Mouse (Mus musculus) forebrain, postnatal 0 days (tissue): ENCODE data around the gene Ric8b. TPM values are rescaled to one million over a fixed set of nuclear protein-coding genes. Genes with fewer than 3 reads are reported as not detected.

Experiments used
- ATAC-seq: fragments of 200-750 bp; cut with Nextera tagmentation; 2 replicates; pipeline ENCODE4 v1.8.0; 2017; ENCODE audit warnings: mild to moderate bottlenecking, moderate library complexity
- DNase-seq: peaks from one replicate; pipeline ENCODE4 v3.0.0-alpha.2; 2015
- H3K27ac ChIP-seq: fragments of 300-500 bp; sonication (generic); 2 replicates; pipeline ENCODE4 v1.5.1; 2014; ENCODE audit warnings: low read depth, mild to moderate bottlenecking, antibody characterized with exemption, low read length, moderate library complexity, mixed read lengths
- H3K27me3 ChIP-seq: fragments of 300-500 bp; sonication (generic); 2 replicates; pipeline ENCODE4 v1.6.1; 2014; ENCODE audit warnings: mild to moderate bottlenecking, low read length, mixed read lengths; ENCODE audit not compliant: insufficient read depth
- H3K36me3 ChIP-seq: fragments of 300-500 bp; sonication (generic); 2 replicates; pipeline ENCODE4 v1.6.1; 2014; ENCODE audit warnings: mild to moderate bottlenecking, moderate library complexity; ENCODE audit not compliant: insufficient read depth
- H3K4me1 ChIP-seq: fragments of 300-500 bp; sonication (generic); 2 replicates; pipeline ENCODE4 v1.6.1; 2014; ENCODE audit warnings: antibody characterized with exemption; ENCODE audit not compliant: insufficient read depth
- H3K4me2 ChIP-seq: fragments of 300-500 bp; sonication (generic); 2 replicates; pipeline ENCODE4 v1.6.1; 2014; ENCODE audit warnings: low read depth, mild to moderate bottlenecking, moderate library complexity
- H3K4me3 ChIP-seq: fragments of 300-500 bp; sonication (generic); 2 replicates; pipeline ENCODE4 v1.5.1; 2014; ENCODE audit warnings: low read depth, low read length, mixed read lengths
- H3K9ac ChIP-seq: fragments of 300-500 bp; sonication (generic); 2 replicates; pipeline ENCODE4 v1.6.1; 2014; ENCODE audit warnings: mild to moderate bottlenecking
- H3K9me3 ChIP-seq: fragments of 300-500 bp; sonication (generic); 2 replicates; pipeline ENCODE4 v1.6.1; 2016; ENCODE audit warnings: low read length
- CTCF ChIP-seq: sonication (generic); IDR thresholded peaks from 2 replicates; pipeline ENCODE4 v1.5.1; 2016; ENCODE audit warnings: antibody characterized with exemption, control low read depth, low read depth
- WGBS: fragments of 180-500 bp; shearing (Covaris S2); extraction: QIAGEN DNeasy Blood & Tissue Kit; methylation state at CpG from one replicate; pipeline ENCODE4 v1.1.7; 2014; 5-methylcytosine and 5-hydroxymethylcytosine counted together
- polyA plus RNA-seq: library from polyadenylated mRNA; unstranded; fragments of >200 nt; fragmentation: Nextera tagmentation; extraction: Ambion mirVana; gene quantifications from 2 replicates; pipeline ENCODE4 v1.2.1, GENCODE M21; 2015
- total RNA-seq: library from RNA; depleted of rRNA; stranded (reverse); fragments of >200 nt; gene quantifications from 2 replicates; pipeline ENCODE4 v1.2.3, GENCODE M21; 2014

The Ric8b gene
- total and polyA plus RNA-seq, 2 experiments from 2014 or later, result 31.5 to 63.8 TPM

DNA sequence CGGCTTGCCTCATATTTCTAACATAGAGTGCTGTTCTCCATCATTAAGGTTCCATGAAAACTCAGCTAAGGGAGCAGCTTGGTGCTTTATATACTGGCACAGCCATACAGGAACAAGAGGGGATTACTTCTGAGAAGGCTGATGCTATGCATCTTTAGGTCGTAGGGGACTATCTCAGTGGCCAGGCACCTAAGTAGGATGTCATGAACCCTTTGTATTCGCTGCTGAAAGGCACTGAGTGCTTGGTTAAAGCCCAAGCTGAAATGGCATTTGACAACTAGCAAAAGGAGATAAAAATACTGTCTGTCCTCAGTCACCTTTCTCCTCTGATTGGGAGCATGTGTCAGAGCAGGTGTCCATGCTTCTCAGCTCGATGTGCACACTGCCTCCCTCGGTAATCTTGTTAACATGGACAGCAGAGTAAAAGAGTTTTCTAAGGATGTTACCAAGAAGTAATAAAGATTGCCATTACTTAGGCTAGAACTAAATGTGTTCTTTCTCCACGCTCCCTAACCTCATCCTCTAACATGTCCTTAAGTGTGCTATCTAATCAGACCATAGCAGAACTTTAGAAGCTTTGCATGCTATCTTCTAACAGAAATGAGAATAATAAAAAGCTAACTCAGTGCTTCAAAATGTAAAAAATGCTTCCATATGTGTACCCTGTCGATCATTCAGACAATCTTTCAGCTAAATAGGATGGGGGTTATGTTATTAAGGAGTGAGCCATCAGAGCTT lies 89.3 kb downstream of the Ric8b start:
- WGBS, result 80% methylated on average over 7 of the region's 7 CpGs
- no peak for DNase-seq
- no peak overlapping the region for H3K4me2 ChIP-seq
- H3K27me3 ChIP-seq, result no peaks in the 10 kb centered on the region
- H3K36me3 ChIP-seq, result no peaks in the 10 kb centered on the region
- H3K27ac ChIP-seq, result no peak overlapping the region
- no peak overlapping the region for H3K9ac ChIP-seq
- no peaks in the 10 kb centered on the region for H3K9me3 ChIP-seq
- no peak for ATAC-seq
- H3K4me1 ChIP-seq, result no peaks in the 10 kb centered on the region
- H3K4me3 ChIP-seq, result no peak overlapping the region
- no peak for TF ChIP-seq CTCF

- 0 out of 2 replicates have a peak overlapping the region, but pooled peaks have one; percentile 3 for H3K9ac ChIP-seq
- H3K27ac ChIP-seq, result 0 out of 2 replicates have a peak overlapping the region, but pooled peaks have one; percentile 6
- ATAC-seq (peak; percentile 93), DNase-seq (no peak)
- H3K27me3 ChIP-seq, result no peaks in the 10 kb centered on the region
- no peak for TF ChIP-seq CTCF
- WGBS, result 23% methylated on average over 11 of the region's 11 CpGs
- H3K4me3 ChIP-seq, result no peak overlapping the region
- H3K9me3 ChIP-seq, result no peaks in the 10 kb centered on the region
- no peaks in the 10 kb centered on the region for H3K36me3 ChIP-seq
- H3K4me2 ChIP-seq, result no peak overlapping the region
- H3K4me1 ChIP-seq, result no peaks in the 10 kb centered on the region
Observed at GRCm38 (mm10) chr10:85007861-85008840, 90.7 kb downstream of the Ric8b start.

GRCm38 (mm10) chr10:85011066-85011465 lies 93.7 kb downstream of the Ric8b start:
- H3K4me3 ChIP-seq, result no peak overlapping the region
- no peaks in the 10 kb centered on the region for H3K27me3 ChIP-seq
- H3K27ac ChIP-seq, result no peak overlapping the region
- DNase-seq (no peak), ATAC-seq (no peak)
- H3K4me1 ChIP-seq, result no peaks in the 10 kb centered on the region
- H3K9ac ChIP-seq, result no peak overlapping the region
- WGBS, result 51% methylated on average over 2 of the region's 2 CpGs
- peaks cover 8% of the 10 kb centered on the region for H3K36me3 ChIP-seq
- TF ChIP-seq CTCF, result no peak
- no peaks in the 10 kb centered on the region for H3K9me3 ChIP-seq
- no peak overlapping the region for H3K4me2 ChIP-seq

DNA sequence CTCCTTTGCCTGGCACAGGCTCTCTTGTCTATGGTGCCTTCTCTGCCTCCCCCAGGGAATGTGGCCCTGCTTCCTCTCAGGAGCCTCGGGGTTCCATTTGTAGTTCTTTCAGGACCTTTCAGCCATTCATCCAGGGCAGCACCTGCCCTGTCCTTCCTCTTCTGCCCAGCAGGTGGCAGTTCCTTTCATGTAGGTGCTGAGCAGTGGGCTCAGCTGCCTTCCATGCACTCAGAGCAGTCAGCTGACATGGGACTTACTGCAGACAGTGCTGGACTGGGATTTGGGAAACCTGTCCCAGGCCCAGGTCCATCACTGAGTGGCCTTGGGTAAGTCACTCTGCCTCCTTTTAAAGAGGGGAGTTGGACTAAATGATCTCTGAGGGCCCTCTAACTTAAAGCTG lies 96.0 kb downstream of the Ric8b start:
- WGBS, result 0% methylated on average over 1 of the region's 1 CpGs
- Histone ChIP-seq H3K9ac (no peak overlapping the region), H3K4me3 (no peak overlapping the region), H3K27me3 (no peaks in the 10 kb centered on the region), H3K36me3 (peaks cover 25% of the 10 kb centered on the region), H3K9me3 (no peaks in the 10 kb centered on the region), H3K4me1 (no peaks in the 10 kb centered on the region), H3K4me2 (no peak overlapping the region), H3K27ac (no peak overlapping the region)
- DNase-seq (peak; percentile 43), ATAC-seq (peak; percentile 81)
- peak; percentile 78 for TF ChIP-seq CTCF

DNA sequence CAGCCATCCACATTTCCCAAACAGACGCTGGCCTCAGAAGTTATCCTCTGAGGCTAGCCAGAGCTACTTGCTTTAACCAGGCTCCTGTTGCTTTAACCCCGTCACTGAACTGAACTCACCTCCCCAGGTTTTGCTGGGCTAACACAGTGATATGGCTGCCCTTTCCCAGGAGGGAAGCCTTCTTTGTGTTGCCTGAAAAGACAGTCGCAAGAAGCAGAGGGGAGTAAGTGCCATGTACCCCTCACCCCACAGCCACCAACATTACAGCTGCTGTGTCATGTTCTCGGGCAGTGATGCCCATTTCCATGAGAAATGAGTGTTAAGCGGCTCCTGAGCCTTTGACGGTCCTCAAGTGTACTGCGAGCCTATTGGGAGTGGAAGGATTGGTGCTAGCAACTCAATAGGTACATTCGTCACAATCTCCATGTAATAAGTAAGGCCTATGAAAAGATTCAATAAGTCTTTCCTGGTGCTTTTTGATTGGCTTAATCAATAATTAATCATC lies 96.6 kb downstream of the Ric8b start:
- no peak for TF ChIP-seq CTCF
- no peak for DNase-seq
- Histone ChIP-seq H3K4me1 (no peaks in the 10 kb centered on the region), H3K9me3 (no peaks in the 10 kb centered on the region), H3K4me2 (no peak overlapping the region), H3K36me3 (peaks cover 30% of the 10 kb centered on the region), H3K4me3 (no peak overlapping the region), H3K9ac (no peak overlapping the region), H3K27me3 (no peaks in the 10 kb centered on the region), H3K27ac (no peak overlapping the region)
- no peak for ATAC-seq
- 17% methylated on average over 8 of the region's 8 CpGs for WGBS

DNA sequence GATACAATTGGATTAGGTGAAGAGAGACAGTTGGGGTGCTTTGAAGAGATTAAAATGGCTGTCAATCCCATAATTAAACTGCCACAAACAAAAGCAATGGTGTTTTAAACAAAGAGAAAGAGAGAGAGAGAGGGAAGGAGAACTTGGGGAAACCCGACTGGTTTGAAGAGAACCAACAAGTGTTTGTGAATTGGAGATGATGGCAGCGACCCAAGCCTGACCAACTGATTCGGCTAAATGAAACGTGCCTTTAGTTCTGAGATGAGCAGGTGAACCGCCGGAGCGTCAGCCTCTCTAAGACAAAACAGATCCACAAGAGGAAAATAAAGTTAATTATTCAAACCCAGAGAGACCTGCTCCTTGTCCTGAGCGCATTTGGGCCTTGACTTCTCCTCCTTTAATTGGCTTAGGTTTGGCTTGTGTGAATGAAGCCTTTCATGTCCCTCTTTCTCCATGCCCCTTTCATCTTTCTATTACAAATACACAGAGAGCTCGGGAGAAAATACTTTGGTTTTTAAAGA lies 97.1 kb downstream of the Ric8b start:
- DNase-seq (peak; percentile 21), ATAC-seq (no peak)
- peaks cover 34% of the 10 kb centered on the region for H3K36me3 ChIP-seq
- H3K27me3 ChIP-seq, result no peaks in the 10 kb centered on the region
- no peak overlapping the region for H3K9ac ChIP-seq
- no peak overlapping the region for H3K27ac ChIP-seq
- H3K4me2 ChIP-seq, result no peak overlapping the region
- TF ChIP-seq CTCF, result no peak
- 17% methylated on average over 9 of the region's 9 CpGs for WGBS
- no peak overlapping the region for H3K4me3 ChIP-seq
- no peaks in the 10 kb centered on the region for H3K4me1 ChIP-seq
- H3K9me3 ChIP-seq, result no peaks in the 10 kb centered on the region
